Mouse (Mus musculus) naive thymus-derived CD4-positive, alpha-beta T cell, adult 2 months (primary cell): ENCODE measurements around the gene Ezh2.

Experiments used
- DNase-seq: peaks from one replicate; pipeline ENCODE4 v3.0.0-alpha.2; 2011; ENCODE audit warnings: low read depth

Gene Ezh2

GRCm38 (mm10) chr6:47535333-47535732, 59.8 kb downstream of the Ezh2 start:
- no peak for DNase-seq

GRCm38 (mm10) chr6:47532547-47532946, 62.6 kb downstream of the Ezh2 start:
- no peak for DNase-seq

GRCm38 (mm10) chr6:47527655-47528054, 67.5 kb downstream of the Ezh2 start:
- no peak for DNase-seq

GRCm38 (mm10) chr6:47527129-47527528, 68.0 kb downstream of the Ezh2 start:
- DNase-seq = no peak

GRCm38 (mm10) chr6:47526446-47526845, 68.7 kb downstream of the Ezh2 start:
- DNase-seq = no peak

GRCm38 (mm10) chr6:47525041-47525440, 70.1 kb downstream of the Ezh2 start:
- no peak for DNase-seq

- no peak for DNase-seq
These were observed 72.7 kb downstream of the Ezh2 start for GRCm38 (mm10) chr6:47522431-47522830.

GRCm38 (mm10) chr6:47520030-47520429, 75.1 kb downstream of the Ezh2 start:
- no peak for DNase-seq

- no peak for DNase-seq
These were observed 100.6 kb downstream of the Ezh2 start for GRCm38 (mm10) chr6:47494562-47494961.

- no peak for DNase-seq
These were observed 113.1 kb downstream of the Ezh2 start for GRCm38 (mm10) chr6:47482027-47482426.
